Mouse (Mus musculus) stomach, embryonic 16.5 days (tissue): ENCODE measurements around the gene Prom1. TPM values are rescaled to one million over a fixed set of nuclear protein-coding genes. Genes with fewer than 3 reads are reported as not detected.
A peak's percentile ranks its signal among the peaks of the same experiment; 100 is the strongest.

ENCODE experiments used
- ATAC-seq: fragments of 200-750 bp; cut with Nextera tagmentation; 2 replicates; pipeline ENCODE4 v1.8.0; 2017; ENCODE audit warnings: moderate number of reproducible peaks, moderate TSS enrichment; ENCODE audit not compliant: insufficient read depth, low FRiP score
- H3K27ac ChIP-seq: fragments of 300-500 bp; sonication (generic); 2 replicates; pipeline ENCODE4 v1.5.1; 2014; ENCODE audit warnings: low read length
- H3K27me3 ChIP-seq: fragments of 300-500 bp; sonication (generic); 2 replicates; pipeline ENCODE4 v1.6.1; 2014; ENCODE audit warnings: low read length, control low read depth, mixed read lengths; ENCODE audit not compliant: control insufficient read depth, insufficient read depth
- H3K36me3 ChIP-seq: fragments of 300-500 bp; sonication (generic); 2 replicates; pipeline ENCODE4 v1.6.1; 2014; ENCODE audit warnings: low read length; ENCODE audit not compliant: control insufficient read depth, insufficient read depth
- H3K4me1 ChIP-seq: fragments of 300-500 bp; sonication (generic); 2 replicates; pipeline ENCODE4 v1.6.1; 2014; ENCODE audit warnings: low read length, control low read depth, mixed read lengths; ENCODE audit not compliant: control insufficient read depth, insufficient read depth
- H3K4me2 ChIP-seq: fragments of 300-500 bp; sonication (generic); 2 replicates; pipeline ENCODE4 v1.6.1; 2014; ENCODE audit warnings: low read depth, low read length, mixed read lengths
- H3K4me3 ChIP-seq: fragments of 300-500 bp; sonication (generic); replicated peaks from 2 replicates; pipeline ENCODE4 v1.5.1; 2014; ENCODE audit warnings: mild to moderate bottlenecking, low read length
- H3K9ac ChIP-seq: fragments of 300-500 bp; sonication (generic); 2 replicates; pipeline ENCODE4 v1.6.1; 2014; ENCODE audit warnings: low read length
- H3K9me3 ChIP-seq: fragments of 300-500 bp; sonication (generic); replicated peaks from 2 replicates; pipeline ENCODE4 v1.6.1; 2016; ENCODE audit warnings: low read length, control low read depth; ENCODE audit not compliant: control insufficient read depth
- WGBS: fragments of 180-500 bp; shearing (Covaris S2); extraction: QIAGEN DNeasy Blood & Tissue Kit; methylation state at CpG from one replicate; pipeline ENCODE4 v1.1.7; 2014; 5-methylcytosine and 5-hydroxymethylcytosine counted together
- polyA plus RNA-seq: library from polyadenylated mRNA; unstranded; fragments of >200 nt; fragmentation: Nextera tagmentation; extraction: Ambion mirVana; gene quantifications from 2 replicates; pipeline ENCODE4 v1.2.1, GENCODE M21; 2015

The Prom1 gene
- polyA plus RNA-seq, 1 experiment from 2014 or later: 61.3 TPM

DNA sequence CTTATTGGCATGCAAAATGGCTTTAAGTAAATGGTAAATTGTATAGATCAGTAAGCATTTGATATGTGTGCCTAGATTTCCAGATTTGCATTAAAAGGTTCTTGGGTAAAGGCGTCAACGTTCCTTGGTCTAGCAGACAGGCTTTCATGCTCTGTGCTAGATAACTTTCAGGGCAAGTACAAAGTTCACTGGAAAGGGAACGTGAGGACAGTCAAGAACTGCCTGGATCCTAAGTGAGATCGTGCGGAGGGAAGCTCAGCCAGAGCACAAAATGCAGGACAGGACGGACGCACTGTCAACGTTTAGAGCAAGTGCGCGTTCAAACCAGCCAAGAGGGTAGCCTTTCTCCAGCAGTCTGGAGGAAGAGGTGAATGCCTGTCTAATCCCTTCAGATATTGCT is 5.7 kb downstream of the Prom1 start:
- Histone ChIP-seq H3K9me3 (0 out of 2 replicates have a peak, but pooled peaks cover 4% of the 10 kb centered on the region), H3K36me3 (peaks cover 6% of the 10 kb centered on the region; the same call in 1 of the 2 replicates), H3K9ac (no peak overlapping the region), H3K4me3 (no peak overlapping the region), H3K4me1 (0 out of 2 replicates have a peak, but pooled peaks cover 3% of the 10 kb centered on the region), H3K27ac (no peak overlapping the region), H3K27me3 (no peaks in the 10 kb centered on the region), H3K4me2 (no peak overlapping the region)
- ATAC-seq: no peak
- 71% methylated on average over 10 of the region's 10 CpGs for WGBS

DNA sequence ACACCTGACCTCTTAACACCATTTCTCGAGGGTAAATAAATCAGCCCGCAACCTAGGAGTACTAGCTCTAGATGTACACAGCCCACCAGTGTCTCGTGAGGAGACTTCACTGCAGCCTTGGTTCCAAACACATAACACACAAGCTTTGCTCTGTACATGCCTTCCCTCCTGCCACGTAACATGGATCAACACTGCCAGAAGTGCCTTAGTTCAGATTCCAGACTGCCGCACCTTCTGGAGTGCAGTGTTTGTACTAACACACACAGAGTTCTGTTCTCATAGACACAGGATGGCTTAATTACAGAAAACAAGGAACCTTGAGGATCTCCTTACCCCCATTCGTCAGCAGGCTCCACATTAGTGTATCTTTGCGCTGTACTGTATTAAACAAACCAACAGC is 6.1 kb downstream of the Prom1 start:
- Histone ChIP-seq H3K27ac (no peak overlapping the region), H3K4me3 (no peak overlapping the region), H3K4me2 (no peak overlapping the region), H3K36me3 (peaks cover 6% of the 10 kb centered on the region; the same call in 1 of the 2 replicates), H3K27me3 (no peaks in the 10 kb centered on the region), H3K4me1 (0 out of 2 replicates have a peak, but pooled peaks cover 3% of the 10 kb centered on the region), H3K9me3 (0 out of 2 replicates have a peak, but pooled peaks cover 4% of the 10 kb centered on the region), H3K9ac (no peak overlapping the region)
- WGBS: 61% methylated on average over 7 of the region's 7 CpGs
- ATAC-seq: no peak

DNA sequence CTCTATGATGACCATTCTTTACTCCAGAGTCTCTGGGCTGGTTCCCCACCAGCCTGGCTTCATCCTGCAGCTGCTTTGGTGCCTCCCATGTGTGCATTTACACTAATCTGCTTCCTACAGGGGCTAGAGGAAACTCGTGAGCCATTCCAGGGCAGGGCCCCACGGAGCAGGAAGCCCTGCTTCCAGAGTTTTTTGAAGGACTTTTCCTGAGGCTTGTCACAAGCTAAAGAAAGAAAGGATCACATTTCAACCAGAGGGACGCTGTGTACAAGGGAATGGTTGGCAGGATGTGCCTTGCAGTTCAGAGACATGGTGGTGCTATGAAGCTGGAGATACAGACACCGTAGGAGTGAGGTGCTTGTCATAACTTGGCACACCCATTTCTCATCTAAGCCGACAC is 14.8 kb downstream of the Prom1 start:
- ATAC-seq: peak; percentile 21; the same call in 1 of the 2 replicates
- peaks cover 3% of the 10 kb centered on the region; the same call in 1 of the 2 replicates for H3K4me1 ChIP-seq
- H3K4me2 ChIP-seq: no peak overlapping the region
- no peak overlapping the region for H3K4me3 ChIP-seq
- no peak overlapping the region; the same call in 1 of the 2 replicates for H3K27ac ChIP-seq
- H3K9ac ChIP-seq: no peak overlapping the region
- 32% methylated on average over 5 of the region's 5 CpGs for WGBS
- no peaks in the 10 kb centered on the region for H3K27me3 ChIP-seq
- 0 out of 2 replicates have a peak, but pooled peaks cover 2% of the 10 kb centered on the region for H3K9me3 ChIP-seq
- H3K36me3 ChIP-seq: no peaks in the 10 kb centered on the region; the same call in 1 of the 2 replicates

DNA sequence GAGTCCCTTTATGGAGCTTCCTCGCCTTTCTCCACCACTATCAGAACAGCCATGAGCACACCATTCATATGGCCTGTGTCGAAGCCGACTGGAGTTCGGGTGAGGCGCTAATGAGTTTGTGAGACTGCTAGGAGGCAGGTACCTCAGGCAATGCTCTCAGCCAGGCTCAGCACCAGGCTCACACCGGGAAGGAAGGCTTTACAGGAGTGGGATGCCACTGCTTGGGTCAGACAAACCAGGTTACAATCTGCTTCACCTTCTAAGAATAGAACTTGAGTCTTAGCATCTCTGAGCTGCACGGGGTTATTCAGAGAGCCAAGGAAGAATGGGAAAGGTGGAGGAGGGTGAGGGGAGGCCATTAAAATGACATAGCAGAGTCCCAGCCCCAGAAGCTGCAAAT is 16.0 kb downstream of the Prom1 start:
- Histone ChIP-seq H3K9ac (no peak overlapping the region), H3K4me1 (peaks cover 3% of the 10 kb centered on the region; the same call in 1 of the 2 replicates), H3K27me3 (no peaks in the 10 kb centered on the region), H3K4me3 (no peak overlapping the region), H3K4me2 (no peak overlapping the region), H3K9me3 (0 out of 2 replicates have a peak, but pooled peaks cover 3% of the 10 kb centered on the region), H3K27ac (no peak overlapping the region), H3K36me3 (no peaks in the 10 kb centered on the region; the same call in 1 of the 2 replicates)
- 85% methylated on average over 7 of the region's 7 CpGs for WGBS
- no peak for ATAC-seq

DNA sequence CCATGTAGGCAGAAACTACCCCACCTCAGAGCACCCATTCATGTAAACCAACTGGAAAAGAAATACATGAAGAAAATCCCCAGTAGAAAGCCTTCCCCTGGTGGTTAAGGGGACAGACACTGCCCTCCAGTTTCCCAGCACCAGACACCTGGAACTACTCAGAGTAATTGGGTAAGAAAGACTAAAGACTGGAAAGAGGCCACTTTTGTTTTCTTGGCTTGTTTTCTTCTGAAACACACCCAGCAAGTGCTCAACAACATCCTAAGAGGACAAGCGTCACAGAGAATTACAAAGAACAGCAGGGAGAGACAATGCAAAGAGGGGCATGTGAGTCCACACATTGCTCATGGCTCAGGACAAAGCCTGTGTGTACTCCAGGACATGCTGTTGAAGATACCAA is 20.7 kb downstream of the Prom1 start:
- H3K4me2 ChIP-seq: no peak overlapping the region
- 77% methylated on average over 1 of the region's 1 CpGs for WGBS
- no peaks in the 10 kb centered on the region for H3K4me1 ChIP-seq
- no peaks in the 10 kb centered on the region for H3K36me3 ChIP-seq
- H3K4me3 ChIP-seq: no peak overlapping the region
- no peak for ATAC-seq
- no peak overlapping the region for H3K27ac ChIP-seq
- 0 out of 2 replicates have a peak, but pooled peaks cover 3% of the 10 kb centered on the region for H3K9me3 ChIP-seq
- no peak overlapping the region for H3K9ac ChIP-seq
- no peaks in the 10 kb centered on the region for H3K27me3 ChIP-seq

DNA sequence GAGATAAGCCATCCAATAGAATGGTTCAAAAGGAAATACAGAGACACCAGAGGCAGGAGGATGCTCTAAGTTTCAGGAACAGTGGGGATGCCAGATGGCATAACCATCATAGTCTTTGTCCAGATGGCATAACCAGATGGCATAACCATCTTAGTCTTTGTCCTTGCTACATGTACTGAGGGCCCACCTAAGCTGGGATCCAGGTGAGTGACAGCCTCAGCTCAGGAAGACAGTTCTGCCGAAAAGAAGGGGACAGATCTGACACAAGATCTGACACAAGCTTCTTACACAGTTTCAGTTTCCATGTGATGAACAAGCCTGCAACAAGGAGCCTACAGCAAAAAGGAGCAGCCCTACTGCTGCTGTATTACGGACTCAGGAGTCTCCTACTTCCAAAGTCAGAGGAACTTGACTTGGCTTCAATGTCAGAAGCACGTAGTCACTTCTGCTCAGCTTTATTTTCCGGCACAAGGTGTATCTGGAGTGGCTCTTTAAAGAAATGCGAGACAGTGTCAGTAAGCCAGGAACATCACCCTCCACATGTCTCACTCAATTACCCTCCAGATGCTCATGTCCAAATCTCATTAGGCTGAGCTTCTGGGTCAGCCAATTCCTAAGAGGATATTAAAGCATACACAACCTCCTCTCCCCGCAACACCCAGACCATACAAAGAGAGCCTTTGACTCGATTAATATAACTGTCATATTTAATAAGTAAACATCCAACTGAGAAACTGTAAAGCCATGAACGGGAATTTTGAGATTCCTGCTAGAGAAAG is 21.4 kb downstream of the Prom1 start:
- Histone ChIP-seq H3K27me3 (no peaks in the 10 kb centered on the region), H3K4me1 (no peaks in the 10 kb centered on the region), H3K9me3 (0 out of 2 replicates have a peak, but pooled peaks cover 3% of the 10 kb centered on the region), H3K9ac (no peak overlapping the region), H3K27ac (no peak overlapping the region), H3K4me2 (no peak overlapping the region), H3K36me3 (no peaks in the 10 kb centered on the region), H3K4me3 (no peak overlapping the region)
- ATAC-seq: no peak
- 67% methylated on average over 8 of the region's 8 CpGs for WGBS

DNA sequence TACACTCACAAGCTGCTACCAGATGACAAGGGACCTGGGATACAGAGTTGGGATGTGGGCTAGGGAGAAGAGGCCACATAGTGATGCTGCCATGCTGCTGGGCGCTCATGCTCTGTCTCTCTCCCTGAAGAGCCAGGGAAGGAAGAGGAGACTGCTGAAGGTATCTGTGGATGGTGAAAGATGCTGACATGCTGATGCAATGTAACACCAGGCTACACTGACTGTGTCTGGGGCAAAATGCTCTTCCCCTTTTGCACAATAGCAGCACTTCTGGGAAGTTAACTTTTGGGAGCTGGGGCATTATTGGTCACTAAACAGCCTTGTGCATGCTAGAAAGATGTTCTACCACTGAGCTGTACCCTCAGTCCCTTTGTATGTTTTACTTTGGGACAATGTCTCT is 26.4 kb downstream of the Prom1 start:
- WGBS: 96% methylated on average over 1 of the region's 1 CpGs
- no peaks in the 10 kb centered on the region for H3K27me3 ChIP-seq
- no peak for ATAC-seq
- no peaks in the 10 kb centered on the region for H3K9me3 ChIP-seq
- no peak overlapping the region for H3K4me2 ChIP-seq
- no peak overlapping the region for H3K4me3 ChIP-seq
- no peaks in the 10 kb centered on the region for H3K4me1 ChIP-seq
- no peak overlapping the region for H3K27ac ChIP-seq
- H3K36me3 ChIP-seq: no peaks in the 10 kb centered on the region
- no peak overlapping the region for H3K9ac ChIP-seq

DNA sequence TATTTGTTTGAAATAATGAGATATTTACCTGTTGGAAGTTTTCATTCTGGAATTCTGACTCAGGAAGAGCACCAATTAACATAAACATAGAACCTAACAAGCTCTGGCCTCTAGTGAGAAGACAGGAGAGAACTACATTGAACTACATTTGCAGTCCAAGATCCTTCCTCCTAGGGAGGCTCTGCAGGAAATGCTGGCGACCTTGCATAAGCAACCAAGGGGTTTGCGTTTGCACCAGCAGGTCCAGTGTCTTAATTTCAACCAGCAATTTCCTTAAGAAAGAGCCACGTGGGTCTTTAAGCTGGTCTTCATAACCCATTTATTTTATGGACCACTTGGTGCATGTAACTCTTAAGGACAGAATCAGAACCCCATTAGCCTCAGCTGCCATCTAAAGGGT is 28.2 kb downstream of the Prom1 start:
- no peaks in the 10 kb centered on the region for H3K9me3 ChIP-seq
- H3K4me2 ChIP-seq: no peak overlapping the region
- H3K27ac ChIP-seq: no peak overlapping the region
- WGBS: 65% methylated on average over 3 of the region's 3 CpGs
- H3K27me3 ChIP-seq: no peaks in the 10 kb centered on the region
- H3K4me1 ChIP-seq: no peaks in the 10 kb centered on the region
- no peaks in the 10 kb centered on the region for H3K36me3 ChIP-seq
- H3K9ac ChIP-seq: no peak overlapping the region
- no peak for ATAC-seq
- H3K4me3 ChIP-seq: no peak overlapping the region

DNA sequence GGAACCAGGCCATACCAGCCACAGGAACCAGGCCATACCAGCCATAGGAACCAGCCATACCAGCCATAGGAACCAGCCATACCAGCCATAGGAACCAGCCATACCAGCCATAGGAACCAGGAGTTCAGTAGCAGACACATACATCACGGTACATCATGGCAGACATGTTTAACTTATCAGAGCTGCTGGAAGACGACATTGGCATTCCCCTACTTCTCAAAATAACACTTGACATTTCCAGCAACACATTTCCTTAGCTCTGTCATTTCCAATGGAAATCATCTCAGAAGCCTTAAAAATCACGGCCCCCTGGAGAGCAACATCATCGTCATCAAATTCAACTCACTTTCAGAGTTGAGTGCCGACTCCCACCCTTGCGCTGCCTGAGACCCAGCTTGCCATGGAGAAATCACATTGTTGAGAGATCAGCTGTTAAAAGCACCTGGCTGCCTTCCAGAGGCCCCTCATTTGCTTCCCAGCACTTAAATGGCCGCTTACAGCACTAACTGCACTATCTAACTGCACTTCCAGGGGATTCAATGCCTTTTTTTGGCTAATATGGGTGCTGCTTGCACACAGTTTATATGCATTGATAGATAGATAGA is 31.2 kb downstream of the Prom1 start:
- H3K27me3 ChIP-seq: no peaks in the 10 kb centered on the region
- H3K9me3 ChIP-seq: no peaks in the 10 kb centered on the region
- H3K36me3 ChIP-seq: no peaks in the 10 kb centered on the region
- no peak overlapping the region for H3K4me2 ChIP-seq
- no peaks in the 10 kb centered on the region for H3K4me1 ChIP-seq
- no peak overlapping the region for H3K9ac ChIP-seq
- ATAC-seq: no peak
- no peak overlapping the region for H3K27ac ChIP-seq
- no peak overlapping the region for H3K4me3 ChIP-seq
- WGBS: 79% methylated on average over 7 of the region's 7 CpGs
